Mouse (Mus musculus) spleen, adult 2 months (tissue): Measurements from ENCODE around the gene Olfr338. TPM values are rescaled to one million over a fixed set of nuclear protein-coding genes. Genes with fewer than 3 reads are reported as not detected.
"Not testable (repeated sequence)": the region's sequence is repeated elsewhere in the genome, so short reads cannot be mapped to it uniquely, and the experiment has no call there.

Experiments used
- DNase-seq, 2 experiments: peaks; one replicate each; pipeline versions ENCODE4 v3.0.0 to v3.0.0-alpha.2; 2012 to 2021; ENCODE audit warnings: low spot score in 2 of 2, low read depth in 1 of 2
- H3K27ac ChIP-seq: fragments of 200-500 bp; 2 replicates; pipeline ENCODE4 v1.5.1; 2012; ENCODE audit warnings: low read length, inconsistent platforms; ENCODE audit not compliant: insufficient read depth
- H3K27me3 ChIP-seq: fragments of 200-500 bp; 2 replicates; pipeline ENCODE4 v1.6.1; 2012; ENCODE audit warnings: mild to moderate bottlenecking, moderate library complexity, low read length, inconsistent platforms; ENCODE audit not compliant: control insufficient read depth, insufficient read depth
- H3K36me3 ChIP-seq: fragments of 200-500 bp; 2 replicates; pipeline ENCODE4 v1.6.1; 2012; ENCODE audit warnings: mild to moderate bottlenecking, low read length, inconsistent platforms; ENCODE audit not compliant: control insufficient read depth, insufficient read depth
- H3K4me1 ChIP-seq: fragments of 200-500 bp; 2 replicates; pipeline ENCODE4 v1.6.1; 2011; ENCODE audit warnings: inconsistent platforms; ENCODE audit not compliant: control insufficient read depth, insufficient read depth, insufficient read length
- H3K4me3 ChIP-seq: fragments of 200-500 bp; 2 replicates; pipeline ENCODE4 v1.5.1; 2011; ENCODE audit warnings: mild to moderate bottlenecking, inconsistent platforms; ENCODE audit not compliant: insufficient read depth, insufficient read length; ENCODE audit errors: extremely low read depth
- CTCF ChIP-seq: fragments of 200-500 bp; IDR thresholded peaks from 2 replicates; pipeline ENCODE4 v1.5.1; 2011; ENCODE audit warnings: mild to moderate bottlenecking, inconsistent platforms; ENCODE audit not compliant: insufficient read depth, insufficient read length, insufficient replicate concordance; ENCODE audit errors: extremely low read depth
- POLR2A ChIP-seq: fragments of 200-500 bp; IDR thresholded peaks from 2 replicates; pipeline ENCODE4 v1.6.1; 2011; ENCODE audit warnings: low read depth, low read length, inconsistent platforms
- WGBS: fragments of 180-500 bp; shearing (Covaris S2); methylation state at CpG from one replicate; pipeline ENCODE4 v1.1.7; 2018; 5-methylcytosine and 5-hydroxymethylcytosine counted together
- polyA plus RNA-seq: library from polyadenylated mRNA; depleted of rRNA; stranded (reverse); fragments of >200 nt; gene quantifications from 2 replicates; pipeline ENCODE4 v1.2.3, GENCODE M21; 2012; rRNA removed

Olfr338 gene
- polyA plus RNA-seq, result not detected in 2 replicates

GRCm38 (mm10) chr2:36373219-36373618 lies at the start of gene Olfr338:
Olfr338 (plus strand) TSS chr2:36373519.
- Histone ChIP-seq H3K4me3 (no peak within 1 kb of the TSS), H3K4me1 (no peaks in the 10 kb centered on the region), H3K36me3 (no peaks in the 10 kb centered on the region), H3K27ac (no peak within 1 kb of the TSS), H3K27me3 (no peaks in the 10 kb centered on the region)
- DNase-seq, result no peak
- TF ChIP-seq CTCF (no peak), POLR2A (no peak)

- not testable (repeated sequence) for H3K4me1 ChIP-seq, H3K27ac ChIP-seq, H3K4me3 ChIP-seq, H3K27me3 ChIP-seq, DNase-seq, H3K36me3 ChIP-seq
- WGBS, result 87% methylated on average over 3 of the region's 3 CpGs
Observed at GRCm38 (mm10) chr2:36415174-36415573, 41.9 kb downstream of the Olfr338 start.

- H3K4me1 ChIP-seq, H3K4me3 ChIP-seq, H3K27ac ChIP-seq, DNase-seq, H3K36me3 ChIP-seq, H3K27me3 ChIP-seq: not testable (repeated sequence)
- WGBS, result 92% methylated on average over 7 of the region's 7 CpGs
Observed at GRCm38 (mm10) chr2:36415591-36415990, 42.3 kb downstream of the Olfr338 start.

- Histone ChIP-seq H3K27ac (no peak within 1 kb of the TSS), H3K27me3 (no peaks in the 10 kb centered on the region), H3K36me3 (no peaks in the 10 kb centered on the region), H3K4me3 (no peak within 1 kb of the TSS), H3K4me1 (no peaks in the 10 kb centered on the region)
- TF ChIP-seq POLR2A, result no peak
- TF ChIP-seq CTCF, result no peak
- WGBS, result 85% methylated on average over 3 of the region's 3 CpGs
- DNase-seq, result no peak
Observed at GRCm38 (mm10) chr2:36418647-36419046, 45.3 kb downstream of the Olfr338 start, which contains the start of gene Olfr339. Olfr339 (plus strand) TSS chr2:36418947.

Other genes starting within 250 kb of the Olfr338 start
- gene Mrrf, start 237.1 kb upstream of the Olfr338 start, polyA plus RNA-seq, result 13.4 and 14.2 TPM in 2 replicates
- gene Rbm18, start 236.7 kb upstream of the Olfr338 start, polyA plus RNA-seq, result 5.5 and 6.1 TPM in 2 replicates
- 44.4 and 45.2 TPM in 2 replicates for gene Ptgs1, start 143.1 kb upstream of the Olfr338 start, polyA plus RNA-seq
- not detected in 2 replicates for gene Olfr339, start 45.4 kb downstream of the Olfr338 start, polyA plus RNA-seq
- not detected in 2 replicates for gene Olfr340, start 79.1 kb downstream of the Olfr338 start, polyA plus RNA-seq
- gene Olfr341, start 108.9 kb downstream of the Olfr338 start, polyA plus RNA-seq, result not detected in 2 replicates
- gene Olfr342, start 151.5 kb downstream of the Olfr338 start, polyA plus RNA-seq, result not detected in 2 replicates
- not detected in 2 replicates for gene Olfr344, start 193.1 kb downstream of the Olfr338 start, polyA plus RNA-seq